Mouse (Mus musculus) midbrain, embryonic 12.5 days (tissue): ENCODE data around the gene Xpo5. TPM values are rescaled to one million over a fixed set of nuclear protein-coding genes. Genes with fewer than 3 reads are reported as not detected.

Experiments
- ATAC-seq: fragments of 200-750 bp; cut with Nextera tagmentation; 2 replicates; pipeline ENCODE4 v1.8.0; 2017; ENCODE audit warnings: low read depth, moderate TSS enrichment, moderate library complexity; ENCODE audit not compliant: low FRiP score
- H3K27ac ChIP-seq: fragments of 300-500 bp; sonication (generic); replicated peaks from 2 replicates; pipeline ENCODE4 v1.5.1; 2016; ENCODE audit warnings: mild to moderate bottlenecking
- H3K27me3 ChIP-seq: fragments of 300-500 bp; sonication (generic); 2 replicates; pipeline ENCODE4 v1.6.1; 2016; ENCODE audit warnings: mild to moderate bottlenecking
- H3K36me3 ChIP-seq: fragments of 300-500 bp; sonication (generic); 2 replicates; pipeline ENCODE4 v1.6.1; 2016
- H3K4me1 ChIP-seq: fragments of 300-500 bp; sonication (generic); 2 replicates; pipeline ENCODE4 v1.6.1; 2016
- H3K4me2 ChIP-seq: fragments of 300-500 bp; sonication (generic); replicated peaks from 2 replicates; pipeline ENCODE4 v1.6.1; 2016; ENCODE audit warnings: mild to moderate bottlenecking, moderate library complexity
- H3K4me3 ChIP-seq: fragments of 300-500 bp; sonication (generic); 2 replicates; pipeline ENCODE4 v1.5.1; 2016; ENCODE audit warnings: mild to moderate bottlenecking
- H3K9ac ChIP-seq: fragments of 300-500 bp; sonication (generic); replicated peaks from 2 replicates; pipeline ENCODE4 v1.6.1; 2016; ENCODE audit warnings: mild to moderate bottlenecking, moderate library complexity
- H3K9me3 ChIP-seq: fragments of 300-500 bp; sonication (generic); 2 replicates; pipeline ENCODE4 v1.6.1; 2016; ENCODE audit warnings: mild to moderate bottlenecking
- WGBS: fragments of 180-500 bp; shearing (Covaris S2); methylation state at CpG from one replicate; pipeline ENCODE4 v1.1.7; 2016; 5-methylcytosine and 5-hydroxymethylcytosine counted together
- polyA plus RNA-seq: library from polyadenylated mRNA; unstranded; fragments of >200 nt; fragmentation: Nextera tagmentation; extraction: Ambion mirVana; gene quantifications from 2 replicates; pipeline ENCODE4 v1.2.1, GENCODE M21; 2016

Gene Xpo5
- polyA plus RNA-seq, 1 experiment from 2014 or later: 63.2 TPM

DNA sequence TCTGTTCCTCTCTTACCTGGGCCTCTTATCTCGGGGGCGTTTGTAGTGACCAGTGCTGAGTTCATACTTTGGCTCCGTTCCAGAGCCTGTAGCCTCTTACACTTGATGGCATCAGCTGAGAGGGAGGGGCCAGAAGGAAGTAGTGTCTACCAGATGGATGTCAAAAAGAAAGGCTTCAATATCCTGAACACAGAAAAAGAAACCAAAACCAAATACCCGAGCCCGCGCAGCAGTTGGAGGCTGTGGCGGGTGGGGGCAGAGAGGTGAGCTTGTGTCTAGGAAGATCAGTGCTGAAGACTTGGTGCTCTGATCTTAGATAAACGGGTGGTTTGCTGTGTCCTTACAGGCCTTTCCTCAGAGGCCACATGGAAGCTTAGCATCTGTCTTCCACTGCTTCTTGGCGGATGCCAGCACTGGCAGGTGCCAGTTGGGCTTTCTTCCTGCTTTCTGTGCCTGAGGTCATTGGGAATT lies 39.6 kb upstream of the Xpo5 start:
- Histone ChIP-seq H3K36me3 (peaks cover 43% of the 10 kb centered on the region), H3K4me3 (no peak overlapping the region), H3K27ac (no peak overlapping the region), H3K9ac (no peak overlapping the region), H3K4me2 (0 out of 2 replicates have a peak overlapping the region, but pooled peaks have one; percentile 9), H3K4me1 (peaks cover 25% of the 10 kb centered on the region), H3K27me3 (no peaks in the 10 kb centered on the region), H3K9me3 (no peaks in the 10 kb centered on the region)
- WGBS: 92% methylated on average over 9 of the region's 9 CpGs
- ATAC-seq: no peak

DNA sequence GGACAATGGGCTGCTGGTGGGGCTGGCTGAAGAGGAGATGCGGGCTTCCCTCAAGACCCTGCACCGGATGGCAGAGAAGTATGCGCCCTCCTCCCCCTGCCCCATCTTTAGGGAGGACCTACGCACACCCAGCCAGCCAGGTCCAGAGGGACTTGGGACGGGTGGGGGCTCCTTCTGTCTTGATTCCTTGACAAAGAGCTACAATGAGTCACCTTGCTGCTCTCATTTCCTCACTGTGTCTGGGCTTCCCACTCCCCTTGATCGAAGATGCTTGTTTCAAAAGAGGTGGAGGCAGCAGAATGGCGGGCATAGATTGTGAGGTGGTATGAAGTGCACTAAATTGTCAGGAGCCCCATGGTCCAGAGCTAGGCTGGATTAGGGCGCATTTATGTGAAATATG lies 38.3 kb upstream of the Xpo5 start:
- H3K36me3 ChIP-seq: peaks cover 55% of the 10 kb centered on the region
- peaks cover 25% of the 10 kb centered on the region for H3K4me1 ChIP-seq
- no peak overlapping the region for H3K9ac ChIP-seq
- no peaks in the 10 kb centered on the region for H3K9me3 ChIP-seq
- 94% methylated on average over 8 of the region's 8 CpGs for WGBS
- no peak overlapping the region for H3K4me3 ChIP-seq
- no peak overlapping the region for H3K4me2 ChIP-seq
- no peaks in the 10 kb centered on the region for H3K27me3 ChIP-seq
- no peak overlapping the region for H3K27ac ChIP-seq
- ATAC-seq: no peak

DNA sequence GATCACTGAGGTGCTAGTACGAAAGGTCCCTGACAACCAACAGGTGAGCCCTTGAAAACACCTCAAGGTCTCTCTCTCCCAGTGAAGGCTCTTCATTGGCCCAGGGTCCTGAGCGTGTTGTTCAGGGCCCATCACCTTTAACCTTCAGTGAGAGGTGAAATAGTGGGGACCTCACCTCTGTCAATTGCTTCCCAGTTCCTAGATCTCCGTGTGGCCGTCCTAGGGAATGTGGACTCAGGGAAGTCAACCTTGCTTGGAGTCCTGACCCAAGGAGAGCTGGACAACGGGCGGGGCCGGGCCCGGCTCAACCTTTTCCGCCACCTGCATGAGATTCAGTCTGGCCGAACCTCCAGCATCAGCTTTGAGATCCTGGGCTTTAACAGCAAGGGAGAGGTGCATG lies 37.8 kb upstream of the Xpo5 start:
- no peak overlapping the region for H3K9ac ChIP-seq
- H3K4me1 ChIP-seq: peaks cover 21% of the 10 kb centered on the region
- peaks cover 60% of the 10 kb centered on the region for H3K36me3 ChIP-seq

DNA sequence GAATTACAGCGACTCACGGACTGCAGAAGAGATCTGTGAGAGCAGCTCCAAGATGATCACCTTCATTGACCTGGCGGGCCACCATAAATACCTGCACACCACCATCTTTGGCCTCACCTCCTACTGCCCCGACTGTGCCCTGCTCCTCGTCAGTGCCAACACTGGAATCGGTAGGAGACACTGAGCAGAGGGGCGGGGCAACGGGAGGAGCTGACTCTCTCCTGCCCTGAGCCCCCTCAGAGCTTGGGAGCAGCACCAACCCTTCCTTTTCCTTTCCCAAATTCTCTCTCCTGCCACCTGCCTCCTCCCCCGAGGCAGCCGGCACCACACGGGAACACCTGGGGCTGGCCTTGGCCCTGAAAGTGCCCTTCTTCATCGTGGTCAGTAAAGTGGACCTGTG lies 37.1 kb upstream of the Xpo5 start:
- Histone ChIP-seq H3K36me3 (peaks cover 67% of the 10 kb centered on the region), H3K9ac (no peak overlapping the region), H3K27me3 (no peaks in the 10 kb centered on the region), H3K4me2 (no peak overlapping the region), H3K9me3 (no peaks in the 10 kb centered on the region), H3K4me1 (peaks cover 19% of the 10 kb centered on the region), H3K4me3 (no peak overlapping the region), H3K27ac (no peak overlapping the region)
- 91% methylated on average over 12 of the region's 12 CpGs for WGBS
- no peak for ATAC-seq

More for the DNA sequence above, 37.8 kb upstream of the Xpo5 start:
- no peak overlapping the region for H3K27ac ChIP-seq
- no peak overlapping the region for H3K4me3 ChIP-seq
- H3K27me3 ChIP-seq: no peaks in the 10 kb centered on the region
- 96% methylated on average over 10 of the region's 10 CpGs for WGBS
- ATAC-seq: no peak
- no peaks in the 10 kb centered on the region for H3K9me3 ChIP-seq
- H3K4me2 ChIP-seq: no peak overlapping the region

DNA sequence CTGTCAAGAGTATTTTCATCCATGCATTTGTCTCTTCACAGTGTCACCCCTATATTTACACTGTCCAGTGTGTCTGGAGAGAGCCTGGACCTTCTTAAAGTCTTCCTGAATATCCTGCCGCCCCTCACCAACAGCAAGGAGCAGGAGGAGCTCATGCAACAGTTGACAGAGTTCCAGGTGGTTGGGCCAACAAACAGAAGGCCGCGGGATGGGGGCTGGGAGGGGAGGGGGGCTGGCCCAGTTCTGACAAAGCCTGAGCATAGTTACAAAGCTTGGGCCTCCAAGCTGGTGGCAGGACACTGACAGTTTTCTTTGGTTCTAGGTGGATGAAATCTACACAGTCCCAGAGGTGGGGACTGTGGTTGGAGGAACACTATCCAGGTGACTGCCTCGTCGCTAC lies 36.3 kb upstream of the Xpo5 start:
- H3K4me1 ChIP-seq: peaks cover 19% of the 10 kb centered on the region
- no peak overlapping the region for H3K9ac ChIP-seq
- H3K36me3 ChIP-seq: peaks cover 69% of the 10 kb centered on the region
- no peaks in the 10 kb centered on the region for H3K27me3 ChIP-seq
- H3K4me2 ChIP-seq: no peak overlapping the region
- H3K9me3 ChIP-seq: no peaks in the 10 kb centered on the region
- no peak overlapping the region for H3K4me3 ChIP-seq
- WGBS: 89% methylated on average over 5 of the region's 5 CpGs
- H3K27ac ChIP-seq: no peak overlapping the region
- no peak for ATAC-seq

DNA sequence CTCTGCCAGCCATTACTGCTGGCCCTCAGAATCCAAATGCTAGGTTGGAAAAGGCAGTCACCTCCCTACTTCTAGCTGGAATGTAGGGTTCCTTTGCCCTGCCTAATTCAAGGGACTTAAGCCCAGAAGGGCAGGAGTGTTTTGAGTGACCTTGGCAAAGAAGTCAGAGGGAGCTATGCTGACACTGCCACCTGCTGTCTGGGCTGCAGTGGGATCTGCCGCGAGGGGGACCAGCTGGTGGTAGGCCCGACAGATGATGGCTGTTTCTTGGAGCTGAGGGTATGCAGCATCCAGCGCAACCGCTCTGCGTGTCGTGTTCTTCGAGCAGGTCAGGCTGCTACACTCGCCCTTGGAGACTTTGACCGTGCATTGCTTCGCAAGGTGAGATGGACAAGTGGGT lies 35.6 kb upstream of the Xpo5 start:
- no peak overlapping the region for H3K9ac ChIP-seq
- no peaks in the 10 kb centered on the region for H3K9me3 ChIP-seq
- WGBS: 88% methylated on average over 11 of the region's 11 CpGs
- H3K36me3 ChIP-seq: peaks cover 73% of the 10 kb centered on the region
- H3K4me3 ChIP-seq: no peak overlapping the region
- peaks cover 12% of the 10 kb centered on the region for H3K4me1 ChIP-seq
- H3K4me2 ChIP-seq: no peak overlapping the region
- ATAC-seq: no peak
- H3K27me3 ChIP-seq: no peaks in the 10 kb centered on the region
- no peak overlapping the region for H3K27ac ChIP-seq

DNA sequence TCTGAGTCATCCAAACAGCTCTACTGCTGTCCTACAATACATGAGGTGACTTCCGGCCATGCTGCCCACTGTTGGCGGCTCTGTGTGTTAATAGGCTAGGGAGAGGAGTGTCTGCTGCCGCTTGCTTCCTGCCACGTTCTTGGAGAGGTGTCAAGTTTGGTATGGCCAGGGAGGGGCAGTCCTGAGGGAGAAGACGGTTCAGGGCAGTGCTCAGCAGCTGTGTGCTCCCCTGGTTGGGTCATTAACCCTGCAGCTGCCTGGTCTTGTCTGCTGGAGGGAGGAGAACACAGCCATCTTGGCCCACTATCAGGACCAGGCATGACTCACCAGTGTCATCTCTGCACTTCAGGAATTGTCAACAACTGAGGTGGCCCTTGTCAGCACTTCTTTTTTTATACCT lies 34.3 kb upstream of the Xpo5 start:
- Histone ChIP-seq H3K9me3 (no peaks in the 10 kb centered on the region), H3K4me1 (no peaks in the 10 kb centered on the region), H3K9ac (no peak overlapping the region), H3K4me2 (no peak overlapping the region), H3K36me3 (peaks cover 86% of the 10 kb centered on the region), H3K27ac (no peak overlapping the region), H3K4me3 (no peak overlapping the region), H3K27me3 (no peaks in the 10 kb centered on the region)
- 63% methylated on average over 5 of the region's 5 CpGs for WGBS
- ATAC-seq: no peak

DNA sequence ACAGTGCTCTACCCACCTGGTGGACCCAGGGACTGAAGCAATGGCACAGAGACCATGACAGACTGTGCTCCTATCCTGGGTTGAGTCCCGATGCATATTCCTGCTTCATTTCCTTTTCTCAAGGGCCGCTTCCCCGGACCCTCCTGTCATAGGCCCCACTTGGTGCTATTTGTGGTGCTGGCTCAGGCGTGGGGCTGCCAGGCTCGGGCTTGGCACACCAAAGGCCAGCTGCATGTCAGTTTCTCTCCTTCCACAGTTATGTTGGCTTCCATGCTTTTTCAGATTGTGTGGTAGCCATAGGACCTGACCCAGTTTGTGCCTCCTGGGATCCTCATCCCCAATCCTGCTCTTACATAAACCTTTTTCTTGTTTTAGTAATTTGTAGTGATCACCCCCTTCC lies 33.8 kb upstream of the Xpo5 start:
- no peaks in the 10 kb centered on the region for H3K4me1 ChIP-seq
- no peak for ATAC-seq
- H3K27me3 ChIP-seq: no peaks in the 10 kb centered on the region
- H3K9me3 ChIP-seq: no peaks in the 10 kb centered on the region
- no peak overlapping the region for H3K4me3 ChIP-seq
- H3K27ac ChIP-seq: no peak overlapping the region
- H3K36me3 ChIP-seq: peaks cover 87% of the 10 kb centered on the region
- H3K4me2 ChIP-seq: no peak overlapping the region
- 92% methylated on average over 5 of the region's 5 CpGs for WGBS
- H3K9ac ChIP-seq: no peak overlapping the region

DNA sequence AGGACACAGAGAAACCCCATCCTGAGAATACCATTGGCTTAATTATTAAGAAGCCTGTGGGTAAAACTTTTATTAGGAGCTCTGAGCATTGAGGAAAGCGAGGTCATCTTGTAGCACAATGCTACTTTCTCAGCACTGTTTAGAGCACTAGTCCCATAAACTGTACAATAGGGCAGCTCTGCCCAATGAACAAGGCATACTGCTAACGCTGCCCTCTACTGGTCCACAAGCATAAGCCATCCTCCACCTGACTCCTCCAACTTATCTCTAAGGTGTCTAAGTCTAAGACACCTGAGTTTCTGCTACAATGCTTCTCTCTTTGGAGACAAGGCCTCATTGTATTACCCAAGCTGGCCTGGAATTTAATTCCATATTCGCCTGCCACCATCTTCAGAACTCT lies 32.0 kb upstream of the Xpo5 start:
- Histone ChIP-seq H3K4me1 (no peaks in the 10 kb centered on the region), H3K4me3 (no peak overlapping the region), H3K27ac (no peak overlapping the region), H3K9ac (no peak overlapping the region), H3K9me3 (no peaks in the 10 kb centered on the region), H3K4me2 (no peak overlapping the region), H3K27me3 (no peaks in the 10 kb centered on the region), H3K36me3 (peaks cover 76% of the 10 kb centered on the region)
- WGBS: 67% methylated on average over 3 of the region's 3 CpGs
- ATAC-seq: no peak

DNA sequence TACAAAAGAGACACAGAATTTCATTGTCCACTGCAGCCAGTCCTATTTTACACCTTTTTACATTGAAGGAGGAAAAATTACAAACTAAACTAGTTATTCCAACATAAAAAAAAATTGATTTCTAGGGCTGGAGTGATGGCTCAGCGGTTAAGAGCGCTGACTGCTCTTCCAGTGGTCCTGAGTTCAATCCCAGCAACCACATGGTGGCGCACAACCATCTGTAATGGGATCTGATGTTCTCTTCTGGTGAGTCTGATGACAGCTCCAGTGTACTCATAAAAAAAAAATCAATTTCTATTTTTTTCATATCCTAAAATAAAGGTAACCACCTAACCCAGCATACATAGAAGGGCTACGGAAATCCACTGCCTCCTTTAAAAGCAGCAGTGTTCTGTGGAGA lies 20.3 kb upstream of the Xpo5 start:
- 82% methylated on average over 4 of the region's 4 CpGs for WGBS
- Histone ChIP-seq H3K27me3 (no peaks in the 10 kb centered on the region), H3K36me3 (peaks cover 90% of the 10 kb centered on the region), H3K9ac (no peak overlapping the region), H3K9me3 (no peaks in the 10 kb centered on the region), H3K27ac (no peak overlapping the region), H3K4me1 (no peaks in the 10 kb centered on the region), H3K4me2 (no peak overlapping the region), H3K4me3 (no peak overlapping the region)
- no peak for ATAC-seq

DNA sequence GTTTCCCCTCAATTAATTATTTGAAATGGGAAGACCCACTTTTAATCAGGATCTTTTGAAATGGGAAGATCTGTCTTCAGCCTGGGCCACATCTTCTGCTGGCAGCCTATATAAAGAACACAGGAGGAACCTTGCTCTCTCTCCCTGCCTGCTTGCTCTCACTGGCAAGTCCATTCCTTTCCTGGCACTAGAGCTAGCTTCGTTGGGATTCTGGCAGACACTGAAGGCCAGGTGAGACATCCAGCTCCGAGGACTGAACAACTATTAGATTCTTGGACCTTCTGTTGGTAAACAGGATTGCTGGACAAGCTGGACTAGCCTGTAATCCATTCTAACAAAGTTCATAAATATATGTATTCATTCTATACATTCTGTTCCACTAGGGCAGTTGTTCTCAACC lies 13.8 kb upstream of the Xpo5 start:
- no peaks in the 10 kb centered on the region for H3K9me3 ChIP-seq
- H3K4me1 ChIP-seq: no peaks in the 10 kb centered on the region
- no peaks in the 10 kb centered on the region for H3K27me3 ChIP-seq
- H3K27ac ChIP-seq: no peak overlapping the region
- ATAC-seq: no peak
- H3K9ac ChIP-seq: no peak overlapping the region
- WGBS: 86% methylated on average over 2 of the region's 2 CpGs
- H3K4me2 ChIP-seq: no peak overlapping the region
- no peak overlapping the region for H3K4me3 ChIP-seq
- peaks cover 85% of the 10 kb centered on the region for H3K36me3 ChIP-seq

DNA sequence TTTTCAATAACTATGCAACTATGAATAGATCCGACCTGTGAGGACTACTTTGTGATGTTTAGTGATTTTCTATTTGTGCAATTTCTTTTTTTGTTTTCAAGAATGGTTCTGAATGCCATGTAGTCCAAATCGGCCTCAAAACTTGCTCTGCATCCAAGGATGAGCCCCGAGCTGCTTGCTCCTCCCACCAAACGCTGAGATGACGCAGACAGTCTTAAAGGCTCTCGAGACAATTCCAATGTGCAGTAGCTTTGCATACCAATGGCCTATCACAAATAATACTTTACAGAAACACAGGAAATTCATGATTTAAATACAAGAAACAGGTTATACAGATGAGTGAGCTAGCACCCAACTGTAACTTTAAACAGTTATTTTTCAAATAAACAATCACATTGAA lies 1.4 kb upstream of the Xpo5 start:
- ATAC-seq: no peak
- Histone ChIP-seq H3K4me2 (peak overlapping the region; percentile 86), H3K27ac (no peak overlapping the region), H3K27me3 (no peaks in the 10 kb centered on the region), H3K9ac (peak overlapping the region; percentile 86; the same call in 1 of the 2 replicates), H3K36me3 (peaks cover 38% of the 10 kb centered on the region), H3K4me1 (peaks cover 30% of the 10 kb centered on the region), H3K4me3 (peak overlapping the region; percentile 96; the same call in 1 of the 2 replicates), H3K9me3 (no peaks in the 10 kb centered on the region)
- WGBS: 71% methylated on average over 6 of the region's 6 CpGs

DNA sequence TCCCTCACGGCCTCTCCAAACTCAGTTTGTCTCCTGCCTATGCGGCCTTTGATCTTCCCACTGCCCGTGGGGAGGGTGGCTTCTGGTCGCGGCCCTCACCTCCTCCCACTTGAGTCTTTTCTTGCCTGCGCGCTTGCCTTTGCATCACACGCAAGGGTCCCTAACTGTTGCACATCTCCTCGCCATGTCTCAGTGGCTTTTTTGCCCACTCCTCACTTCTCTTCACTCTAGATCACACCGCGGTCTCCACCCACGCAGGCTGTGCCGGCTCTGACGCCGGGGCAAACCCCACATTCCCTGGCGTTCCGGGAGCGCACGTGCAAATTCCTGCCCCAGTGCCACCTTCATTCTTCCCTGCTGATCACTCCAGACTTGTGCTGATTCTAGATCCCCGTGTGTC lies 496 bp downstream of the Xpo5 start:
- Histone ChIP-seq H3K4me2 (peak overlapping the region; percentile 86), H3K27me3 (no peaks in the 10 kb centered on the region), H3K4me3 (peak overlapping the region; percentile 96), H3K9me3 (no peaks in the 10 kb centered on the region), H3K27ac (peak overlapping the region; percentile 87), H3K36me3 (peaks cover 39% of the 10 kb centered on the region), H3K9ac (peak overlapping the region; percentile 86), H3K4me1 (peaks cover 30% of the 10 kb centered on the region)
- no peak for ATAC-seq
- WGBS: under 1% methylated on average over 20 of the region's 20 CpGs
